Mouse (Mus musculus): ENCODE results near the gene Pomc. TPM values are rescaled to one million over a fixed set of nuclear protein-coding genes. Genes with fewer than 3 reads are reported as not detected.

Gene Pomc
- total and polyA plus RNA-seq, 3 experiments: 2.5 to 3.5 (median 2.8) TPM

DNA sequence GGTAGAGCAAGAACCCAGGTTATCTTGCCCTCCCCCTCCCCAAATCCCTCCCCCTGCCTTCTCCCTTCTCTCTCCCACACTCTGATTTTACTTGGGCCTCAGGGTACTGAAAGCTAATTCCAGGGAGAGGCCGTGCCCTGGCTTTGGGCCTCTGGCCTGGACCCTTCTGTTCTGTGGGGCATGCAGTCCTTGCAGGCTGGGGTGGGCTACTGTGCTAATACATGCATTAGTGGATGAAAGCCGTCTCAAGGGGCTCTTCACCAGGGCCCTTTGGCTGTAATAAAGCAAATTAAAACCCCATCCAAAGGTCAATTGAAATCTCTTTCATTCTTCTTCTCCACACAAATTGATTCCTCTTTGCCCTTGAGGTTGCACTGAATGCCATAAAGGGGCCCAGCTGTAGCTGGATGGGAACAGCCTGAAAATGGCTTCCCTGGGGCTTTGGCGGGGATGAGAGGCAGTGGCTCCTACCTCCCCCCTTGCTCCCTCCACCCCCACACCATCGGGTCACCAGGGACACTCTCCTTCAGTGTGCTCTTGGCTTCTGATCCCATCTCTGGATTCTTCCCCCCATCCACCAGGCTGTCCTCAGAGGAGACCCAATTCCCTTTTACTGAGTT is 10.2 kb upstream of the Pomc start:
- no peak for DNase-seq (ENCODE audit: extremely low read depth)
- dilution Hi-C loops (cut with MboI; ENCODE audit: extremely low pct_ligation_motif_present, extremely low pct_unique_long_range_greater_than_20kb, low sequenced_read_pairs) (no loop called here), in situ Hi-C loops (cut with MboI; ENCODE audit: low pct_ligation_motif_present, low pct_unique_long_range_greater_than_20kb, low sequenced_read_pairs) (loop anchor here (25.0 kb wide), 1 partner anchor 593 kb away; no protein-coding TSS in a partner anchor)
- TF ChIP-seq POLR2A (IDR thresholded peaks at IDR 0.05; ENCODE audit: low read depth, low read length) (no peak), ZMIZ1 (IDR thresholded peaks at IDR 0.05; ENCODE audit: low read depth, low read length) (no peak), USF2 (conservative IDR thresholded peaks at IDR 0.05; ENCODE audit: low read depth, low read length) (no peak), PAX5 (IDR thresholded peaks at IDR 0.05; ENCODE audit: low read length) (no peak), BHLHE40 (IDR thresholded peaks at IDR 0.05; ENCODE audit: low read depth, low read length) (no peak), JUND (conservative IDR thresholded peaks at IDR 0.05; ENCODE audit: low read depth, low read length) (no peak), ZKSCAN1 (IDR thresholded peaks at IDR 0.05; ENCODE audit: borderline replicate concordance, low read depth, low read length) (no peak), IRF4 (IDR thresholded peaks at IDR 0.05; ENCODE audit: low read depth, low read length) (no peak), MXI1 (IDR thresholded peaks at IDR 0.05; ENCODE audit: low read depth, low read length) (no peak), ZC3H11A (IDR thresholded peaks at IDR 0.05; ENCODE audit: low read depth, low read length) (no peak)
- Histone ChIP-seq H3K9ac (ENCODE audit: insufficient read depth, low read depth) (no peak overlapping the region), H3K4me1 (ENCODE audit: control insufficient read depth in 1 of 2, insufficient read depth in 2 of 2) (0 out of 4 replicates have a peak, but pooled peaks cover 3% of the 10 kb centered on the region in 2 experiments), H3K27me3 (replicated peaks) (peaks cover 15% of the 10 kb centered on the region), H3K79me2 (replicated peaks; ENCODE audit: control insufficient read depth, extremely low read depth, insufficient read depth, poor library complexity, severe bottlenecking) (no peaks in the 10 kb centered on the region), H3K9me3 (replicated peaks; ENCODE audit: low read length) (no peaks in the 10 kb centered on the region), H3K4me3 (replicated peaks in 1 of 3; ENCODE audit: low read depth in 2 of 3, low read length in 2 of 3, poor library complexity in 1 of 3) (no peak overlapping the region), H3K4me2 (ENCODE audit: insufficient read depth, low read depth, poor library complexity, severe bottlenecking) (no peak overlapping the region), H3K27ac (ENCODE audit: insufficient read depth, low read depth) (no peak overlapping the region), H3K36me3 (replicated peaks in 1 of 2; ENCODE audit: control insufficient read depth in 1 of 2, insufficient read depth in 1 of 2, low read length in 1 of 2) (no peaks in the 10 kb centered on the region)

DNA sequence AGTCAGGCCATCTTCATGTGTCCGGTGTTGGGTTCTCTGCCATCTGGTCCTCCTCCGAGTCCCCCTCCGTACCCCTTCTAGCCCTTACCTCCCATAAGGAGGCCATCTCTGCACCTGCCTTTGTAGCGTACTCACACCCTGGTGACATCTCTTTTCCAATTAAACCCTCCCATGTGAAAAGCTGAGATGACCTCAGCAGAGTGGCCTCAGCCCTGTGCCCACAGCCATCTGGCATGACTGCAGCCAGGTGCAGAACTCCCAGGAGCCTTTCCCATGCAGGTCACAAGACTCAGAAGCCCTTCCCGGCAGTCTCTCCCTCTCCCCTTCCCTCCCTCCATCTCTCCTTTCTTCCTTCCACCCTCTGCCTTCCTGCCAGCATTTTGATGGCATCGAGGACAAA is 7.2 kb upstream of the Pomc start:
- in situ Hi-C loops (cut with MboI; ENCODE audit: low pct_ligation_motif_present, low pct_unique_long_range_greater_than_20kb, low sequenced_read_pairs): loop anchor here (25.0 kb wide), 1 partner anchor 590 kb away; no protein-coding TSS in a partner anchor

DNA sequence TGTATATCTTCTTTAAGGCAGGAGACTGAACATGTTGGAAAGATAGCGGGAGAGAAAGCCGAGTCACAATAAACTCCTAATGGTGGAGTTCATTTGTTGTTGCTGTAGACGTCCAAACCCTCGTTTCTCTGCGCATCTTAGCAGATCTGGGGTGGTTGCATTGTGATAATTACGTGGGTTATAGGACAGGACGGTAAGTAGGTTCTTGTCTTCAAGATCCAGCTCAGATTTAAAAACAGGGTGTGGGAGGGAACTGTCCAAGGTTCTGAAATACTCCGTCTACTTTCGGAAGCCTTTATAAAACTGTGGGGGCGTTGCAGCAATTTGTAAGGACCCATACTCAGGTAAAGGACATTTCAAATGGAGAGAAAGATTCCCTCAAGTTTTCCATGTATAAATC is 620 bp downstream of the Pomc start:
- no peak overlapping the region for H3K4me2 ChIP-seq (ENCODE audit: insufficient read depth, low read depth, poor library complexity, severe bottlenecking)
- in situ Hi-C loops (cut with MboI; ENCODE audit: low pct_ligation_motif_present, low pct_unique_long_range_greater_than_20kb, low sequenced_read_pairs) (no loop called here), dilution Hi-C loops (cut with MboI; ENCODE audit: extremely low pct_ligation_motif_present, extremely low pct_unique_long_range_greater_than_20kb, low sequenced_read_pairs) (no loop called here)
- no peak overlapping the region for H3K27ac ChIP-seq (ENCODE audit: insufficient read depth, low read depth)
- no peak overlapping the region for H3K9ac ChIP-seq (ENCODE audit: insufficient read depth, low read depth)
- H3K4me1 ChIP-seq (ENCODE audit: control insufficient read depth in 1 of 2, insufficient read depth in 2 of 2): peaks cover 2 to 6% of the 10 kb centered on the region in 2 experiments; a peak in 2 of 4 replicates
- H3K9me3 ChIP-seq (replicated peaks; ENCODE audit: low read length): no peaks in the 10 kb centered on the region
- H3K36me3 ChIP-seq (replicated peaks in 1 of 2; ENCODE audit: control insufficient read depth in 1 of 2, insufficient read depth in 1 of 2, low read length in 1 of 2): no peaks in the 10 kb centered on the region
- H3K4me3 ChIP-seq (replicated peaks in 1 of 3; ENCODE audit: low read depth in 2 of 3, low read length in 2 of 3, poor library complexity in 1 of 3): no peak overlapping the region
- no peaks in the 10 kb centered on the region for H3K79me2 ChIP-seq (replicated peaks; ENCODE audit: control insufficient read depth, extremely low read depth, insufficient read depth, poor library complexity, severe bottlenecking)
- peaks cover 38% of the 10 kb centered on the region for H3K27me3 ChIP-seq (replicated peaks)
- TF ChIP-seq MAX (IDR thresholded peaks at IDR 0.05; ENCODE audit: low read length): no peak
- peak; percentile 60; the same call in 1 of the 2 replicates for TF ChIP-seq SIN3A (IDR thresholded peaks at IDR 0.05; ENCODE audit: low read length)
- DNase-seq (ENCODE audit: extremely low read depth): peak; percentile 21

More for the DNA sequence above, 7.2 kb upstream of the Pomc start:
- H3K9me3 ChIP-seq (replicated peaks; ENCODE audit: low read length): no peaks in the 10 kb centered on the region
- no peak overlapping the region for H3K9ac ChIP-seq (ENCODE audit: insufficient read depth, low read depth)
- dilution Hi-C loops (cut with MboI; ENCODE audit: extremely low pct_ligation_motif_present, extremely low pct_unique_long_range_greater_than_20kb, low sequenced_read_pairs): no loop called here
- no peak overlapping the region for H3K4me3 ChIP-seq (replicated peaks in 1 of 3; ENCODE audit: low read depth in 2 of 3, low read length in 2 of 3, poor library complexity in 1 of 3)
- 0 out of 4 replicates have a peak, but pooled peaks cover 3% of the 10 kb centered on the region in 2 experiments for H3K4me1 ChIP-seq (ENCODE audit: control insufficient read depth in 1 of 2, insufficient read depth in 2 of 2)
- no peak for TF ChIP-seq ELF1 (IDR thresholded peaks at IDR 0.05; ENCODE audit: low read depth, low read length)
- TF ChIP-seq MAFK (IDR thresholded peaks at IDR 0.05; ENCODE audit: insufficient replicate concordance, low read length): no peak
- TF ChIP-seq MAZ (IDR thresholded peaks at IDR 0.05; ENCODE audit: low read depth, low read length): no peak
- TF ChIP-seq ZKSCAN1 (IDR thresholded peaks at IDR 0.05; ENCODE audit: borderline replicate concordance, low read depth, low read length): no peak
- TF ChIP-seq RCOR1 (conservative IDR thresholded peaks at IDR 0.05; ENCODE audit: low read depth, low read length): no peak
- no peak for TF ChIP-seq UBTF (IDR thresholded peaks at IDR 0.05; ENCODE audit: low read depth, low read length)
- H3K27me3 ChIP-seq (replicated peaks): peaks cover 15% of the 10 kb centered on the region
- no peak for DNase-seq (ENCODE audit: extremely low read depth)
- H3K79me2 ChIP-seq (replicated peaks; ENCODE audit: control insufficient read depth, extremely low read depth, insufficient read depth, poor library complexity, severe bottlenecking): no peaks in the 10 kb centered on the region
- H3K4me2 ChIP-seq (ENCODE audit: insufficient read depth, low read depth, poor library complexity, severe bottlenecking): no peak overlapping the region
- H3K36me3 ChIP-seq (replicated peaks in 1 of 2; ENCODE audit: control insufficient read depth in 1 of 2, insufficient read depth in 1 of 2, low read length in 1 of 2): no peaks in the 10 kb centered on the region
- no peak overlapping the region for H3K27ac ChIP-seq (ENCODE audit: insufficient read depth, low read depth)
